Mouse (Mus musculus) erythroid progenitor cell, adult 5-6 weeks (primary cell): ENCODE results near the gene Csnk1d. TPM values are rescaled to one million over a fixed set of nuclear protein-coding genes. Genes with fewer than 3 reads are reported as not detected.

Experiments
- ATAC-seq: replicated peaks from 2 replicates; pipeline ENCODE4 v1.8.0; 2016; ENCODE audit warnings: moderate number of reproducible peaks, mild to moderate bottlenecking, moderate TSS enrichment, inconsistent platforms; ENCODE audit not compliant: poor library complexity, low FRiP score, severe bottlenecking
- total RNA-seq, 2 experiments: library from RNA; stranded (forward) in 1 of 2; stranded (reverse) in 1 of 2; fragments of 150-400 nt in 1 of 2; fragments of 186-747, 209-891 nt in 1 of 2; gene quantifications; 2 replicates each; pipeline versions ENCODE4 v1.2.3 to v1.2.4; 2015 to 2017; ENCODE audit warnings: low replicate concordance in 2 of 2

Gene Csnk1d
- total RNA-seq (2015; ENCODE audit: low replicate concordance) (7.6 and 27.7 TPM in 2 replicates), total RNA-seq (2017; ENCODE audit: low replicate concordance) (17.3 and 26.2 TPM in 2 replicates)

GRCm38 (mm10) chr11:120990951-120991526, at the start of gene Csnk1d:
Gene Csnk1d, minus strand, starts transcription at chr11:120991330.
- ATAC-seq = peak; percentile 78

GRCm38 (mm10) chr11:121039302-121039701, 48.2 kb upstream of the Csnk1d start, which contains the start of gene Cd7:
Gene Cd7, minus strand, starts transcription at chr11:121039418.
- no peak for ATAC-seq

DNA sequence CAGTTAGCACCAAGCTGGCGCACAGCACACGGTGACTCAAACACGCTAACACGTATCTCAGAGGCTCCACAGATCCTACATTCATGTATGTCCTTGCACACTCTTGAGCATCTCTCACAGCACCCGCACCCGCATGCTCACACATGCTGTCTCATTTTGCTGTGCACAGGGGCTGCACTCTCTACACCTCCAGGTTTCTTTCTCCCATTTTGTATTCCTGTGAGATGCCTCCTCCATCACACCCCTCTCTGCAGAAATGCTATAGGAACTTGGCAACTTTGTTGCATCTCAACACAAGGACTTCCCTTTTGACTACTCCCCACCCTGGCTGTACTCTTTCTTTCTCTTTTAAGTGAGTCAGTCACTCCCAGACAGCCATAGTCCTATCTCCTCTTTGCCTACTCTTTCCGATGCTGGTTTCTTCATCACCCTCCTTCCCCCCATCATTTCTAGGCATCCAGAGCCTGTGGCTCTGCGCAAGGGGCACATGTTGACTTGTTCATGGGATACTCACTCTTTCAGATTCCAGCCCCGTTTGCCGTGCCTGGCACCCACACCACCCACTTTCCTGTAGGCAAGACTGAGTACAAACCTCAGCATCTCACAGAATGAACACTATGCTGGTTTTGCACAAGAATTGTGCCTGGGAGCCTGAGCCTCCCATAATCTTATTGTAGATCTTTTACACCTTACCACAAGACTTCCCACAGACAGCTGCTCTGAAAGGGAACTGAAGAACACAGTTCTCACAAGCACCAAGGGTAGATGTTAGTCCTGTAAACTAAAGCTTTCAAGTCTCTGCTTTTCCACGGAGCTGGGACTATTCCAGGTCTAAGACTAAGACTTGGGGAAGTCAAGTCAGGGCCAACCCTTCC, 47.5 kb upstream of the Csnk1d start:
- ATAC-seq = no peak

DNA sequence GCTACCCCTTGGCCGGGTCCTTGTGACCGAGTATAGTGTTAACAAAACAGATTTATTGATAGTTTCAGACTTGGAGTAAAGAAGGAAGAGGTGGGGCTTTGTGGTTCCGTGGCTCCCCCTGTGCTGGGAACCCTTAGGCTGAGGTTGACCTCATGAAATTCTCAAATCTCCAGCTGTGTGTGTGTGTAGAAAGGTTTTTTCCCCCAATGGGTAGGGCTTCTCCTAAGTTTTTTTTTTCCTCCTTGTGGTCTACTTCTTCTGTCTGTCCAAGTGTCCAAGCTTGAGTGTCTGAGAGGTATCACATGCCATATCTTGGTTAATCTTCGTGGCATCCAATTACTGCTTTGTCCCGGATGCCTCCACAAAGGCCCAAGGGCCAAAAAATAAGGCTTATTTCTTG, 42.0 kb upstream of the Csnk1d start:
- ATAC-seq = no peak

GRCm38 (mm10) chr11:121027259-121027658, 36.1 kb upstream of the Csnk1d start:
- peak; percentile 21; the same call in 1 of the 2 replicates for ATAC-seq

DNA sequence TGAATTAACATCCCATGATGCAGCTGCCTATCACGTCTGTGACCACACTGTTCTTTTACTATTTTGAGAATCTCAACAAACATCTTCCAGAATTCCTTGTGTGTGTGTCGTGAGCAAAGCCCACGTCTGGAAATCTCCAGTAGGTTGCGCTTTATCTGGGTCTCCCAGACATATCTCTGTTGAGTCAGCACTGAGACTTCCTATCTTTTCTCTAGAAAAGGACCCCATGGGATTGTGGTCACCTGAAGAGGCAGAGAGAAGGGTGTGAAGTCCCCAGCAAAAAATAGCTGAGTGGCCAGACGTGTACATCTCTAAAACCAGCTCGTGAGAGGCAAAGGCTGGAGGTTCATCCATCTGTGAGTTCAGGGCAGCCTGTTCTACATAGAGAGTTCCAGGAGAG, 33.0 kb upstream of the Csnk1d start:
- ATAC-seq = no peak

GRCm38 (mm10) chr11:121019501-121019900, 28.4 kb upstream of the Csnk1d start:
- no peak for ATAC-seq

- ATAC-seq = peak; percentile 73
These were observed 26.6 kb upstream of the Csnk1d start for GRCm38 (mm10) chr11:121017703-121018102.

- no peak for ATAC-seq
These were observed 24.3 kb upstream of the Csnk1d start for GRCm38 (mm10) chr11:121015472-121015871.

DNA sequence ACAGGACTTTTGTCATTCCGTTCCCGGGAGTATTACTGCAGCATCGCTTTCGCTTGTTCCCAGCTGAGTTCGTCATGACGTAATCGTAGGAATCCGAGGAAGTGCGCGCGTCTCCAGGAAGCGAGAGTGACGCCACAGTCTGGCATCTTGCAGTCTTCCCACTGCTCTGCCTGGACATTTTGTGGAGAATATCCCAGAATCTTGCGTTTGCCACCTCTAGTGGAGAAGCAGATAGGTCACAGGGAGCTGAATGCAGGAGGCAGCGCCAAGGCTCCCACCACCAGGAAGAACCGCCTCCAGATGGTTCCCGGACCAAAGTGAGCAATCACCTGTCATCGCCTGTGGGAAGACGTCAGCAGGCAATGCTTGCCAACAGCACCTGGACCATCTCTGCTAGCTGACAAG, 23.8 kb upstream of the Csnk1d start:
- ATAC-seq = no peak

DNA sequence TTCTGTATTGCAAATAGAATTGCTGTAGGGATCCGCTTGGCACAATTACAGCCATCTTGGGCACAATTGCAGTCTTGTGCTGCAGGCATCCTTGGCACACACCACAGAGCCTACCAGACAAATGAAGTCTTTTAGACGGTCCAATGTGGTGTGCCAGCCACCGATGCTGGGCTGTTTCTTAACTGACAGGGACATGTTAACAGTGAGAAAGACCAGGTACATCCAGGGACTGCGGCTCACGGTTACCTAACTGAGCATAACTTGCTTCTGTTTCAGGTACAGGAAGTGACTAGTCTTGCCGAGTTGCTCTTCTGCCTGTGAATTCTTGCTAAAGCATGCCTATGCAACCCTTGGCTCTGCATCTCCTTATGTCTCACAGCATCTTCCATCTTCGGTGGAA, 22.5 kb upstream of the Csnk1d start:
- no peak for ATAC-seq

GRCm38 (mm10) chr11:121010044-121010755, 19.1 kb upstream of the Csnk1d start:
- no peak for ATAC-seq

DNA sequence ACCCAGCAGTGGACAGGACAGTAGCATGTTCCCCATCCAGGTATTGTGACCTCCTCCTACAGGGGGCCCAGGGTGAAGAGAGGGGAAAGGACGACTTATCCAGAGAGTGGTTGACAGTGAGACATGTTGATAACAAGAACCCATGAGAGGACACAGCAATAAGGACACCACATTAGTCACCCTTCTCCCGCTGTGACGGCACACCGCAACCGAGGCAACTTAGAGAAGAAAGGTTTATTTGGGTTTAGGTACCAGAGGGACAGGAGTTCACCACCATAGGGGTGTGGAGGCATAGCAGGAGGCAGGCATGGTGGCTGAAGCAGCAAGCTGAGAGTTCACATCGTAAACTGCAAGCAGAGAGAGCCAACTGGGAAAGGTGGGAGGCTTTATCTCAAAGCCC, 15.1 kb upstream of the Csnk1d start:
- no peak for ATAC-seq

DNA sequence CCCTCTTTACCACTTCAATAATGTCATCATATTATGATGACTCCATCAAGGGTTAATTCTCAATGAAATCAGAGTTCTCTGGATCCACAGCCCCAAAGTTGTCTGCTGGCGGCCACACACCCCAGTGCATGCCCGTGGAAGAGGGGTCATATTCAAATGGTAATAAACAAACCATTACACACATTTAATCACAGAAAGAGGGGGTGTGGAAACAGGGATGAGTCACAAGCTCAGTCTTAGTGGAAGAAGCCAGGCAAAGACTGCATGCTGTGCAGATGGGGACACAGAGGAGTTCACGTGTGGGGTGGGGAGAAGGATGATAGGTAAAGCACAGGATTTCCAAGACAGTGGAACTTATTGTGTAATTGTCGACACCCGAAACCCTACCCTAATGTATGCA, 13.2 kb upstream of the Csnk1d start:
- ATAC-seq = no peak

GRCm38 (mm10) chr11:121001966-121002365, 10.8 kb upstream of the Csnk1d start:
- ATAC-seq = no peak

- no peak for ATAC-seq
These were observed 3.6 kb upstream of the Csnk1d start for GRCm38 (mm10) chr11:120994741-120995140.

DNA sequence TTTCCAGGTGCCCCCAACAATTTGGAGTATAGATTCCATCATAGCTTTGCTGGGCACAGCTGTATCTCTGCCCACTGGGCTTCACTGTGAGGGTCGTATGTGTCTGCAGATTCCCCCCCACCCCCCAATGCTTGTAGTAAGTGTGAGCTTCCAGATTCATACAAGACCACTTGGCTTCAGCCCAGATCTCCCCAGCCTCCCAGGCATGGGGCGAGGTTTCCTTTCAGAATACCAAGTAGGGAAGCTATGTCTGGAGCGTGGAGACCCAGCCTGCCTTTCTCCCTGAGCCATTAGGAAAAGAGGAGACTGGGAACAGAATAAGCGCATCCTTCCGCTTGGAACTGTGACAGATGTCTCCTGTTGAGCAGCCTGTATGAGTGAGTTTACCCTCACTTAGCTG, 2.5 kb upstream of the Csnk1d start:
- no peak for ATAC-seq

DNA sequence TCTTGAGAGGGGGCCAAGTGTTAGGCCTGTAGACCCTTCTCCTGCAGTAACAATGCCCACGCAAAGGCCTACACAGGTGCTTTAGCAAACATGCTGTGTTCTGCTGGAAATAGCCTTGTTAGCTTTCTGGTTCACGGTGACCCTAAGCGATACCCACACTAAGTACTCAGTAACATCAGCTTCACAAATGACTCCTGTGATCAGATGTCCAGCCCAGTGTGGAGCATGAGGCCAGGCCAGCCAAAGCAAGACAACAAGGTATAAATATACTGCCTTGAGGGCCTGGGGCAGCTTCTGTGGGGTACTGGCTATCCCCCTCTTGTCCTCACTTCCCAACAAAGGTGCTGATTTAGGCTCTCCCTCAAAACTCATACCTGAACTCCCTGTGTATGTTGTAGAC, 1.9 kb upstream of the Csnk1d start:
- no peak for ATAC-seq

DNA sequence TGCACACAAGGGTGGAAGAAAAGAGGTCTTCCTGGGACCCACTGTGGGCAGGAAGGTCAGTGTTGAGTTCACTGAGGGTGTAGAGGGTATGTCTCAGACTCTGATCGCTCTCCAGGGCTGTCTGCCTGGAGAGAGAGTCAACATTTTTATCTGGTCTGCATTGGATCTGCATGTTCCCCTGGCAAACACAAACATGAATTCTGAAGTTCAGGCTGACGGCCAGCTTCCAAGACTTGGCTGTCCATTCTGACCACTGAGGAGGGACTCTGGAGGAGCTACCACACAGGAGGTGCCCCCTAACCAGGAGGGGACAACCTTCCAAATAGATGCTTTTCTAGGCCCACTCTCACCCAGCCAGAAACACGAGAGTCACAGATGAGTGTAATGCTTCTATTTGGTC, 661 bp upstream of the Csnk1d start:
- peak; percentile 10 for ATAC-seq

- ATAC-seq = peak; percentile 61
These were observed 876 bp downstream of the Csnk1d start for GRCm38 (mm10) chr11:120990126-120990781.
